Mouse (Mus musculus) CD4-positive, CD25-positive, alpha-beta regulatory T cell, adult 2 months (primary cell): ENCODE results near the gene Fbxl4.
A peak's percentile ranks its signal among the peaks of the same experiment; 100 is the strongest.
"Not testable (repeated sequence)": the region's sequence is repeated elsewhere in the genome, so short reads cannot be mapped to it uniquely, and the experiment has no call there.

ENCODE experiments used
- DNase-seq: peaks from one replicate; pipeline ENCODE4 v3.0.0-alpha.2; 2012; ENCODE audit warnings: low read depth, low spot score

Fbxl4 gene

DNA sequence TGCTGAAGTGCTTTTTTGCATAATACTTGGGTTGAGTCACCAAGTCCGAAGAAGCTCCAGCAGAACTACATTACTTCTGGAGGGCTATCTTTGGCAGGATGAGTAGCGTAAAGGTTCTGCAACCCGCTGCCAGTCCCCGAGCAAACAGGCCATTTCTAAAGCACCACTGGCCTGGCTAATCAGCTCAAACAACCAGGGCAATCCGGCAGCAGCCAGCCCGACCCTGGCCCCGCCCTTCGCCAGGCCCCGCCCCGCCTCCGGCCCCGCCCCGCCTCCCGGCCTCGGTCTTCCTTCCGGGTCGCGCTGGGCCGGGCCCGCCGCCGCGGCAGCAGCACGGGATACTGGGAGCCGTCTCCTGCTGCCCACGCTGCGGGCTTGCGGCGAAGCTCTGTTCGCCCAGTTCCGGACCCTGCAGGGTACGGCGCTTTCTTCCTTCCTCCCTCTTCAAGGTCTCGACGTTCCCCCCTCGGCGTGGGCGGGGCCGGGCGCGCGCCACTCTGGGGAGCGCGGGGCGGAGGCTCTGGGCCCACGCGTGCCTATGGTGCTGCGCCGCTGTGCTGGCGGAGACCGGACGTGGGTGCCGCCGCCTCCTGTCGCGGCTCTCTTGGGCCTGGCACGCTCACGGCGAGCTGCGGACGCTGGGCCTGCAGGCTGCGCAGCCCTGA lies at the start of gene Fbxl4:
Fbxl4 (plus strand) TSS at position 278 of the 665 bp plus-strand sequence.
- peak; percentile 95 for DNase-seq

DNA sequence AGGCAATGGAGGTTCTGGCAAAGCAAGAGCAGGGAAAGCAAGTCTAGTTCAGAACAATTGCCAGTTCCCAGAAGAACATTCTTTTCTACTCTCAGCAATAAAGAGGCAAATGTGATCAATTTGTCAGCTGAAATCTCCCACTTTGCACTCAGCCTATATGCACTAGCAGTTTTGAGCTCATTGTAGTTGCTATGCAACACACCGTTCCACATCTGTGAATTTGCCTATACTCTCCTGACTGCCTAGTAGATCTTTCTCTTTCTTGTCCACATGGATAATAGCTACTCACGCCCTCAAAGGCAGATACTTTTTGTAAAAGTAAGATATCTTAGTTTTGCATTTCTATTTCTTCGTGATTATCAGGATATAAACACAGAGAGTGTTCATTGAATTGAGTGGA lies 42.8 kb upstream of the Fbxl4 start:
- no peak for DNase-seq

DNA sequence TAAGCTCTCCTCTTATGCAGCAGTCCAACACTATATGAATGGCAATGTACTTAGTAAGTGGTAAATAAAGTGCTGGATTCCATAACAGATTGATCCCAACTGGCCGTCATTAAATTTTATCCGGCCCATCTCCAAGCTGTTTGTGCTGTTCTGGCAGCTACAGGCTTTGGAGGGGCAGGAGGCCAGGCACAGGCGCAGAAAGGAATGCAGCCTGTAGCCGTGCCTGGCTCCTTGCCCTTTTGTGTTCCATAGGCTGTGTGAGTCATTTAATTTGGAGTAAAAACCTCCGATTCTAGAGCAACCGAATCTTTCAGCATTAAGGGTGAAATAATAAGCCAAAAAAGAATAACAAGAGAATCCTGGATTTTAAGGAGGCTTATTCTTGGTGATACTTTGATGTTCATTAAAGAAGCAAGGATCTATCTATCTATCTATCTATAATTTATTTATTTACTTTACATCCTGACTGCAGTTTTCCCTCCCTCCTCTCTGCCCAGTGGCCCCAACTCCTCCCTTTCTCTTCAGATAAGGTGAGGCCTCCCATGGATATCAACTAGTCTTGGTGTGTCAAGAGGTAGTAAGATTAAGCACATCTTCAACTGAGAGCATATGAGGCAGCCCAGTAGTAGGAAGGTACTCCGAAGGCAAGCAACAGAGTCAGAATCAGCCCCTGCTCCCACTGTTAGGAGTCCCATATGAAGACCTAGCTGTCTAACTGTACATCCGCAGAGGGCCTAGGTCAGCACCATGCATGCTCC lies 14.3 kb upstream of the Fbxl4 start:
- no peak for DNase-seq

DNA sequence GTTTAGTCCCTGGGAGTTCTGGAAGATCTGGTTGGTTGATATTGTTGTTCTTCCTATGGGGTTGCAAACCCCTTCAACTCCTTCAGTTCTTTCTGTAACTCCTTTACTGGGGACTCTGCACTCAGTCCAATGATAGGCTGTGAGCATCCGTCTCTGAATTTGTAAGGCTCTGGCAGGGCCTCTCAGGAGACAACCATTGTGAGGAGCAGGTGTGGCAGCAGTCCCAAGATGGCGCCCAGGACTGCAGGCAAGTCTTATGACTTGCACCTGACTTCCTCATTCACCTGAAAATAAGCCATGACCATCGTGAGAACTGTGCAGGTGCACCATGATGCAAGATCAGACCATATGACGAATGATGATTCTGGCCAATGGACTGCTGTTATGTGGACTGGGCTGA lies 8.3 kb upstream of the Fbxl4 start:
- not testable (repeated sequence) for DNase-seq

DNA sequence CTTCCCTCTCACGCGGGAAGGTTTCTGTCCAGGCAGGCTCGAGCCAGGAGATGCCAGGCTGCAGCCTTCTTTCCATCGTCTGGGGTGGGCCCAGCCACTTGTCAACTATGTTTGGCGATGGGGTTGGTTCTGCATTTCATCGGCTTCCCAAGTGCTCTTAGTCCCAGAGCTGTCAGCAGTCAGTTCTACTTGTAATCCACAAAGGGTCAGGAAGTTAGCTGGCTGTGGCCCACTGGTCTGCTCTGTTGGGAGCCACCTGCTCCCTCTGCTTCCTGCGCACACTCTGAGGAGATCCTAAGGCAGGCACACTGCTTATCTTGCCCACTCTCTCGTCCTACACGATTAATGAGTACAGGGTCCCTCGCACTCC lies 573 bp downstream of the Fbxl4 start:
- no peak for DNase-seq

DNA sequence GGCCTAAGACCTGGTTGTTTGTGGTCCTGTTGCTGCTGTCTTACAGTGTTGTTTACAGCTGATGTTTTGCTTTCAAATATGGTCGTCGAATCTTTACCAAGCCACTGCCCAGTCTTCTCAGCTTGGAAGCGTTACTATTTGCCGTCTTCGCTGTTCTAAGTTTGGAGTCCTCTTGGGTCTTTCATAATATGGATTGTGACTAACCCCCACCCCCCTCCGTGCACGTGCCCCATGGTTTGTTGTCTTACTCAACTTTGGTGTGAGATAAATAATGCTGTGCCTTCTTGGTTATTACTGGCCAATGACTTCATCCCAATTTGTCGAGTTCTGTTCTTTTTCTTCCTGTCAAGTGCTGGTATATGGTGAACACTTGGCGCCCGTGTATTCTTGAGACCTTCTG lies 1.1 kb downstream of the Fbxl4 start:
- DNase-seq = no peak

DNA sequence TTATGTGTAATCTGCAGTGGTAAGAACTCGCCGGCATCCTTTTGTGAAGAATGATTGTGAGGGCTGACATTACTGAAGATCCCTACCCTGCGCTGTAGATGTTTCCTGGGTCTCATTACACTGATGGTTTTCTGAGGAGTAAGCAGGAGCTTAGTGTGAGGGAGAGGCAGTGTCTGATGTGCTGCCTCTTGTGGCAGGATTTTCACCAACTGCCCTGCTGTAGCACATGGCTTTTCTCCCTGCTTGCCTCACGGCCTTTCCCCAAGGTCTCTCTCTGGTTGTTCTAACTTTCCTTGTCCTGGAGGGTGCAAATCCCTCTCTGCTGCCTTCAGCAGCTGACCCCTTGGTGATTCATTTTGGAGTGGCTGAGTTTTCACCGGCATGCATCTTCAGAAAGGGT lies 10.0 kb downstream of the Fbxl4 start:
- DNase-seq = peak; percentile 7

DNA sequence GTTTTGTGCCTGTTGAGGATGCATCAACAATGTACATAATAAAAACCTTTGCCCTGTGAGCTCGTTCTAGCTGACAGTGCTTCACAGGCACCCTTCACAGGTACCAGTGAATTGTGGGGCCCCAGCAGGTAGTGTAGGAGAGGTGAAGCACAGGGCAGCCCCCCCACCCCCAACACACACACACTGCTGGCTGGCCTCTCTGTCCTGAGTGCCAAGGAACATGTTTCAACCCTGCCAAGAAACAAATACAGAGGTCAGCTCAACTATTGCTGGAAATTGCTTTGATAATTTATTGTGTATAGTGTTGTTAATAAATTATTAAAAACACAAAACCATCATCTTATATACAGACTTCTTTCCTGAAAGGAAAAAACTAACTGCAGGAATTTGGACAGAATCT lies 21.2 kb downstream of the Fbxl4 start:
- DNase-seq = no peak

DNA sequence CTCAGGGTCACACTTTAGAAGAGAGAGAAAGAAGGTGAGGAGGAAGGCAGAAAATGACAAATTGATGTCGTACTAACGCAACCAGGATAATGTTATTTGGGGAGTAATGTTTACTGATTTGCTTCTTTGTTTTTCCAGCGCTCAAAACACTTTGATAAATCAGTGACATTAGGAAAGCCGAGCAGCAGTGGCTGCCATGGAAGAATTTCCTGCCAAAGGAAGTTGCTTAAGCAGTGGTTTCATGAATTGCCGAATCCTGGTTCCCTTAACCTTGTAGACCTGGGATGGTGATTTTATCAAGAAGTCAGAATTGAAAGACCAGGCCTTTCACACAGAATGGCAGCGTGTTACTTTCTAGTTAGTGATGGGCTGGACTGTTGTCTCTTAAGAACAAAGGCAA lies 23.3 kb downstream of the Fbxl4 start:
- no peak for DNase-seq

DNA sequence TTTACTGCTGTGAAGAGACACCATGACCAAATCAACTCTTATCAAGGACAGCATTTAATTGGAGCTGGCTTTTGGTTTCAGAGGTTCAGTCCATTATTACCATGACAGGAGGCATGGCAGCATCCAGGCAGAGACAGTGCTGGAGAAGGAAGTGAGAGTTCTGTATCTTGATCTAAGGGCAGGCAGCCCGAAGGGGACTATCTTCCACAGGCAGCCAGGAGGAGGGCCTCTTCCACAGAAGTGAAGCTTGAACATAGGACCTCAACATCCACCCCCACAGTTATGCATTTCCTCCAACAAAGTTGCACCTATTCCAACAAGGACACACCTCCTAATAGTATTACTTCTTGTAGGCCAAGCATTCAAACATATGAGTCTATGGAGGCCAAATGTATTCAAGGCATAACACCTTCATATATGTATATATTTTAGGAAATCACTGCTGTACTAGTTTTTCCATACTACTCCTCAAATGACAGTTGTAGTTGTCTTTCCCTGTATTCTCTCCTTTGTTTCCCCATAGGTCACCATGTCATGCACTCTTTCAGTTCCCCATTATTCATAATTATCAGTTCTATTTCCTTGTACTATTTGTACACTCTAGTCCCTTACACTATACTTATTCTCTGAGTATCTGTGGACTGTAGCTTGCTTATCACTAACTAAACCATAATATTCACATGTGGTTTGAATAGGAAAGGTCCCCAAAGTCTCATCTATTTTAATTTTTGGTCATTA lies 26.4 kb downstream of the Fbxl4 start:
- no peak for DNase-seq

DNA sequence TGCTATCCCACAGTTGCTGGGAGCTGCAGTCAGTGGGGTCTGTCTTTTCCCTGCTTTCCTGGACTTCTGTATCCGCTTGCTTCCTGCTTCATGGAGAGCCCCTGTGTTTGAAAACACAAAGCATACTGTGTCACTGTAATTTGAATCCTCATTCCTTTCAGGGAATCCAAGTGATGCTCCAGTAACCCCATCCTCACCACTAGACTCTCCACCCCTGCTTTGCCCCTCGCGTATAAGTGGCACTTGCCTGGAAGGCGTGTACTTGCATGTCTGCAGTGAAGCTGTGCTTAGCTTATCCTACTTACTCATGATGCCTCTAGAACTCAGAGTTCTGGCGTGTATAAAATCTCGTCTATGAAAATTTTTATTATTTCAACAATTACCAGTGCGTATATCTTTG lies 32.7 kb downstream of the Fbxl4 start:
- no peak for DNase-seq

DNA sequence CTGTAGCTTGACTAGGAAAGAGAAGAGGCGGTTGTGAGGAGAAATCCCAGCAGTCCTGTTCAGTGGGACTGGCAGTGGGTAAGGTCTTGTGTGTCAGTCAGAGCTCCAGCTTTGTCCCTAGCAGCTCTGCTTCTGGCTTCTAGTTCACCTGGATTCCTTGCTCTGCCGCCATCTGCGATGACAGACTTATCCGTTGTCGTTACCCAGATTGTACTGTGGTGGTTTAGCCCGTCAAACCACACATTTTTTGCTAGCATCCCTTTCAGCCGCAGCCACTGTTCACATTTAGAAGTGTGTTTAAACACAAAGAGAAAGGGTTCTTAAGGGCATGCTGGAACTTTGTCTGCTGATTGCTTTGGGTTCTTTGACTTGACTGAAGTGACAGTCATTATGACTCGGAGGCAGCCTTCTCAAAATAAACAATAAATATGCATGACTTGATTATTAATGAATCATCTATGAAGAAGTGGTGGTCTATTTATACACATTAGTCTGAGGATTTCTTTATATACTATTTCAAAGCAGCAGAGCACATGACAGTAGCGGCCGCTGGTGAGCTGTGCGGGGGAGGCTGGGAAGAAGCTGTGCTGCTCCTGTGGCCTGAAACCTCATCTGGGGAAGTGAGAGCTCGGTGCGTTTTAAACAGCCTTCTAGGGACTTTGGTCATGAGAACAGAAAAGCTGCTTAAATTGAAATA lies 35.6 kb downstream of the Fbxl4 start:
- no peak for DNase-seq

DNA sequence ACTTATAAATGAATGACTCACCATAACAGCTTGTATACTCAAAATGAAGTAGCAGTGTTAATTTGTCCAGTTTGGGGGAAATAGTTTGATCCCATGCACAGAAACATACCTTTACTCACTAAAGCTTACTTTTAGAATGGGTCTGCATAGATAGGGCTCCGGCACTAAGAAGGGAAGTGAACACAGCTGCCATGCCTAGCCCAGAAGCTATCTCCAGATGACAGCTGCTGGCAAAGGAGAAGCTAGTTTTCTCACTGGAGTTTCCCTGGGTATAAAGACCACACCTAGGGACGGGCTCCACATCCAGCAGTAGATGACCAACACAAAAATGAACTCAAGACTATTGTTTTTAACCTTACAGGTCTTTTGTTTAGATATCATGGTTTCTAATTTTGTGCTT lies 38.1 kb downstream of the Fbxl4 start:
- DNase-seq = no peak

DNA sequence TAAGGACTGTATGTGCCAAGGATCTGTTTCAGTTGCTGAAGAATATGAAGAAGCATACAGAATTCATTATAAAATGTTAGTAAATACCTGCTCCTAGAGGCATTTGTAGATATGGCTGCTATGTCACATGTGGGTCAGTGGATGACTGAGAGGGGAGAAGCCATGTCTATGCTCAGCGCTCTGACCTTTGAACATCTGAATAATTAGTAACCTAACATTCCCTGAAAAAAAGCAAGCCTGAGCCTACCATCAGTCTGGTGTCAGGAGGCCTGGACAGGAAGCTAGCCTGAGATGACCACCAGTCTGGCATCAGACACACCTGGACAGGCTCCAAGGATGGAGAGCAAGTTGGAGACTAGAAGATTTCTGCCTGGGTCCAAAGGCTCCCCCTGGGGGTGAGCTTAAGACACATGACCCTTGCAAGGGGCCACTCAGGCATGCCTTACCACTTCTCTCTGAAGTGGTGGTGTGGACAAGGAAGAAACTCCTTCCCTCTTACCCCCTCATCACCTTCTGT lies 39.2 kb downstream of the Fbxl4 start:
- no peak for DNase-seq

DNA sequence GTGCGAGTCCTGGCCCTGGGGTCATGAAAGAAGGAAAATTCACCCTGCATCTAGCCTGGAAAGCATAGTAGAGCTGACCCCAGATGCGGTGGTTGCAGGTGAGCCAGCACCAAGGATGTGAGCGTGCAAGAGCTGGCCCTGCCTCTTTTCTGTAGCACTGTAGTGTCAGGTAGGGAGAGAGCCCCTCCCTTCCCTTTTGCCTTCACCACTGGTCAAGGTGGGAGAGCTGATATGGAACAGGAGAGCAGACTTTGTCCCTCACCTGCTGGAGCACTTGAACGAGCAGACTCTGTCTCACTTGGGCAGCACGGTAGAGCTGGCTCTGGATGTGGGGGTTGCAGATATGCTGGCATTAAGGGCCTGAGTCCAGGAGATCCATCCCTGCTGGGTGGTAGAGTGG lies 39.7 kb downstream of the Fbxl4 start:
- DNase-seq = no peak

DNA sequence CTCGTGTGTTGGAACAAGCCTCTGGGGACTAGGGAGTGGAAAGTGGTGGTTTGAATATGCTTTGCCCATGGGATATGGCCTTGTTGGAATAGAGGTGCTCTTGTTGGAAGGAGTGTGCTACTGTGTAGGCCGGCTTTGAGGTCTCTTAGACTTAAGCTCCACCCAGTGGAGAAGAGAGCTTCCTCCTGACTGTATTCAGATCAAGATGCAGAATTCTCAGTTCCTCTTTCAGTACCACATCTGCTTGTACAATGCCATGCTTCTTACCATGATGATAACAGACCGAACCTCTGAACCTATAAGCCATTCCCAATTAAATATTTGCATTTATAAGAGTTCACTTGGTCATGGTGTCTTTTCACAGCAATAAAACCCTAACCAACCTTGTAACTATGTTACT lies 44.7 kb downstream of the Fbxl4 start:
- no peak for DNase-seq

DNA sequence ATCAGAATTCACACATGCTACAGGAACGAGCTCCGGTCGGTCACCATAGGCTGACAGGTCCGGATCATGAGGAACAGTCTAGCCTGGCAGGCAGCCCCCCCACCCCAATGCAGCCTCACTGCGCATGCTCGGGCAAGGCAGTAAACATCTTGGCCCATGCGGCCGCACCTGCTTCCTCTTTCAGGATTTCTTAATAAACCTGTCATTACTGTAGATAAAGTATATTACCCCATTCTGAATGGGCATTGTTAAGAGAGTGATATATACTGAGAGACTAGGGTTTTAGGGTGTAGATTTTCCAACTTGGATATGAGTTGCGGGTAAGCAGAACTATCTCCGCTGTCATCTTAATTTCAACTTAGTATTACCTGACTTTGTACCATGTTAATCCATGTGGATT lies 45.6 kb downstream of the Fbxl4 start:
- no peak for DNase-seq

DNA sequence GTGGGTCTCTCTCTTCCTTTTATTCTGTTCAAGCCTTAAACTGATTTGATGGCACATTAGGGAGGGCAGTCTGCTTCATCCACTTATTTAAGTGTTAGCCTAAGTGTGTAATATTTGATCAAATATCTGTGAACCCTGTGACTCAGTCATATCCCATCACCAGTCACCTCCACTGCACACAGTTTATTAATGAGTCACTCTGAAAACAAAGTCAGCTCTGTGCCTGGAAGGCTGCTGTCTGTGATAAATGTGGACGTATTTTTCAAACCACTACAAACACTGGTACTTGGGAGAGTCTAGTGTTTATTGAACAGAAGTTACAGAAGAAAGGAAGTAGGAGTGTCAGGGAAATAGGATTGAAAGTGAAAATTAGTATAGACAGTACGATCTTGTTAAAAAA lies 63.3 kb downstream of the Fbxl4 start:
- DNase-seq = no peak

DNA sequence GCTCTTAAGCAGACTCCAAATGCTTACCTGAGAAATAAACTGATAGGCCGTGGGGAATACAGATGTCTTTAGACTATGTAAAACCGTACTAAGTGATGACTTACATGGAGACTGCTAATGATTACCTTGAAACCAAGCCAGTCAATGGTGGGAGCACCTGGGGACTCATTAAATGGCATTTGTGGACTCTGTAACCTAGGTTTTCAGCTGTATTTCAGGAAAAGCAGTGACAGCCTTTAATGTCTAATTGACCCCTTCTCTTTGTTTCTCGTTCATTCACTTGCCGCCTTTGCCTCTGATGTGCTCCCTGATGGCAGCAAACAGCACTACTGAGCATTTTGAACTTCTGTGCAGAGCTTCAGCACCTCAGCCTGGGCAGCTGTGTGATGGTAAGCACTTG lies 65.1 kb downstream of the Fbxl4 start:
- no peak for DNase-seq

DNA sequence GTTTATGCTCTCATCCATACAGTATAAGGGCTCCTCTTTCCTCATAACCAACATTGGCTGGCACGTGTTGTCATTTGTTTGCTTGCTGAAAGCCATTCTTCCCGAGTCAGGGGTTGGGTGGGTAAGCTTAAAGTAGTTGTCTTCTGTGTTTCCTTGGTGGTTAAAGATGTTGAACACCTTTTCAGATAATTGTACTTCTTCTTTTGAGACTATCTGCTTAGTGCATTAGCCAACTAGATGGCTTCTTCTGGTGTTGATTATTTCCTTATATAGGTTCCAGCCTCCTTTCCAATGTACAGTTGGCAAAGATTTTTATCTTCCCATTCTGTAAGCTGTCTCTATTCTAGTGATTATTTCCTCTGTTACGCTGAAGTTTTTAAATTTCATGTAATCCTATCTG lies 70.8 kb downstream of the Fbxl4 start:
- DNase-seq = no peak

DNA sequence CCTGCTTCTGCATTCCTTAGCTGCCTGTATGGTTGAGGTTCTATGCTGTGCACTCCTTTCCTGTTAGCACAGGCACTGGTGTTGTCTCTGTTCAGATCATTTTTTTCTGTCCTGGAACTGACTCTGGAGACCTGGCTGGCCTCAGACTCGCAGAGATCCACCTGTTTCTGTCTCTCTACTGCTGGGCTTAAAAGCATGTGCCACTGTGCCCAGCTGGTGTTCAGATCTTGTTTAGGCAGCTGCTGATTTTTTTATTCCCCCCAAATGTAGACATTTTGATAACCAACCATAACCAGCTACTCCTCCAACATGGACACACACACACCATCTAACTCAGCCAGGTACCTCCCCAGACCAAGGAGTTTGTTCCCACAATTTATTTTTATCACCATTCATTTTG lies 112.2 kb downstream of the Fbxl4 start:
- no peak for DNase-seq
